Mouse (Mus musculus): ENCODE results near the gene Klk7. TPM values are rescaled to one million over a fixed set of nuclear protein-coding genes. Genes with fewer than 3 reads are reported as not detected.

The Klk7 gene
- polyA plus RNA-seq, 1 experiment, result not detected

- Histone ChIP-seq H3K4me3 (ENCODE audit: insufficient read depth, low read length) (no peak overlapping the region), H3K27ac (ENCODE audit: insufficient read depth, low read length) (no peak overlapping the region), H3K4me1 (ENCODE audit: control insufficient read depth, insufficient read depth, low read length) (no peaks in the 10 kb centered on the region)
- TF ChIP-seq POLR2A (IDR thresholded peaks at IDR 0.05; ENCODE audit: extremely low read depth, insufficient read depth, low read length), result no peak
- no peak for TF ChIP-seq CTCF (IDR thresholded peaks at IDR 0.05; ENCODE audit: extremely low read depth, insufficient read depth, low read length)
Observed at GRCm38 (mm10) chr7:43860411-43860810, 49.3 kb downstream of the Klk7 start.

Other genes with a start within 250 kb of the Klk7 start
- gene Zfp658, start 249.0 kb upstream of the Klk7 start, polyA plus RNA-seq (2012; rRNA removed), result 5.9 and 6.1 TPM in 2 replicates
- 8.7 and 9.2 TPM in 2 replicates for gene Zfp719, start 231.7 kb upstream of the Klk7 start, polyA plus RNA-seq (2012; rRNA removed)
- 0.15 and 0.21 TPM in 2 replicates for gene Zfp819, start 204.1 kb upstream of the Klk7 start, polyA plus RNA-seq (2012; rRNA removed)
- gene Ceacam18, start 176.6 kb upstream of the Klk7 start, polyA plus RNA-seq (2012; rRNA removed), result 0.04 TPM in 1 of 2 replicates, not detected in the other
- gene Siglece, start 151.1 kb upstream of the Klk7 start, polyA plus RNA-seq (2012; rRNA removed), result 1.1 and 1.6 TPM in 2 replicates
- gene Ctu1, start 139.3 kb upstream of the Klk7 start, polyA plus RNA-seq (2012; rRNA removed), result 8.1 and 8.6 TPM in 2 replicates
- gene Klk14, start 120.9 kb upstream of the Klk7 start, polyA plus RNA-seq (2012; rRNA removed), result not detected in 2 replicates
- gene Klk13, start 98.7 kb upstream of the Klk7 start, polyA plus RNA-seq (2012; rRNA removed), result 0.04 TPM in 1 of 2 replicates, not detected in the other
- gene Klk12, start 42.4 kb upstream of the Klk7 start, polyA plus RNA-seq (2012; rRNA removed), result not detected in 2 replicates
- gene Klk11, start 36.7 kb upstream of the Klk7 start, polyA plus RNA-seq (2012; rRNA removed), result not detected in 2 replicates
- 0.27 and 0.32 TPM in 2 replicates for gene Klk10, start 30.3 kb upstream of the Klk7 start, polyA plus RNA-seq (2012; rRNA removed)
- gene Klk9, start 19.4 kb upstream of the Klk7 start, polyA plus RNA-seq (2012; rRNA removed), result 0.11 TPM in 1 of 2 replicates, not detected in the other
- gene Klk8, start 13.7 kb upstream of the Klk7 start, polyA plus RNA-seq (2012; rRNA removed), result 3.1 and 7.6 TPM in 2 replicates
- 4.9 and 11.6 TPM in 2 replicates for gene Klk6, start 13.2 kb downstream of the Klk7 start, polyA plus RNA-seq (2012; rRNA removed)
- gene Klk5, start 30.7 kb downstream of the Klk7 start, polyA plus RNA-seq (2012; rRNA removed), result not detected in 2 replicates
- gene Klk4, start 69.9 kb downstream of the Klk7 start, polyA plus RNA-seq (2012; rRNA removed), result not detected in 2 replicates
- not detected in 2 replicates for gene Klk15, start 122.4 kb downstream of the Klk7 start, polyA plus RNA-seq (2012; rRNA removed)
- not detected in 2 replicates for gene Klk1b8, start 139.4 kb downstream of the Klk7 start, polyA plus RNA-seq (2012; rRNA removed)
- gene Klk1b1, start 155.5 kb downstream of the Klk7 start, polyA plus RNA-seq (2012; rRNA removed), result not detected in 2 replicates
- gene Klk1b9, start 164.8 kb downstream of the Klk7 start, polyA plus RNA-seq (2012; rRNA removed), result not detected in 2 replicates
- not detected in 2 replicates for gene Klk1b11, start 184.6 kb downstream of the Klk7 start, polyA plus RNA-seq (2012; rRNA removed)
- gene Klk1b26, start 200.9 kb downstream of the Klk7 start, polyA plus RNA-seq (2012; rRNA removed), result not detected in 2 replicates
- gene Klk1b27, start 241.0 kb downstream of the Klk7 start, polyA plus RNA-seq (2012; rRNA removed), result not detected in 2 replicates

Data from cortical plate, adult 2 months (tissue).